Mouse (Mus musculus) kidney, adult 2 months (tissue): ENCODE results near the gene Dtnbp1. TPM values are rescaled to one million over a fixed set of nuclear protein-coding genes. Genes with fewer than 3 reads are reported as not detected.

ENCODE experiments used
- DNase-seq: peaks from one replicate; pipeline ENCODE4 v3.0.0; 2021
- H3K27ac ChIP-seq: fragments of 200-500 bp; 2 replicates; pipeline ENCODE4 v1.5.1; 2012; ENCODE audit warnings: low read depth, low read length, control low read depth, inconsistent platforms; ENCODE audit not compliant: insufficient read depth
- H3K27me3 ChIP-seq: fragments of 200-500 bp; replicated peaks from 2 replicates; pipeline ENCODE4 v1.6.1; 2012; ENCODE audit warnings: mild to moderate bottlenecking, moderate library complexity, low read length, inconsistent platforms; ENCODE audit not compliant: control insufficient read depth, insufficient read depth
- H3K36me3 ChIP-seq: fragments of 200-500 bp; 2 replicates; pipeline ENCODE4 v1.6.1; 2012; ENCODE audit warnings: mild to moderate bottlenecking, moderate library complexity, low read length, inconsistent platforms; ENCODE audit not compliant: control insufficient read depth, insufficient read depth
- H3K4me1 ChIP-seq: fragments of 200-500 bp; 2 replicates; pipeline ENCODE4 v1.6.1; 2011; ENCODE audit warnings: low read length; ENCODE audit not compliant: control insufficient read depth, insufficient read depth
- H3K4me3 ChIP-seq: fragments of 200-500 bp; 2 replicates; pipeline ENCODE4 v1.5.1; 2011; ENCODE audit warnings: mild to moderate bottlenecking, low read depth, low read length, control low read depth; ENCODE audit not compliant: insufficient read depth
- CTCF ChIP-seq: fragments of 200-500 bp; conservative IDR thresholded peaks from 2 replicates; pipeline ENCODE4 v1.5.1; 2011; ENCODE audit warnings: low read depth, mild to moderate bottlenecking, control low read depth, low read length, moderate library complexity, mixed read lengths; ENCODE audit not compliant: insufficient read depth, insufficient read length
- POLR2A ChIP-seq: fragments of 200-500 bp; IDR thresholded peaks from one replicate; pipeline ENCODE4 v1.6.1; 2011; ENCODE audit warnings: low read depth, low read length, control low read depth
- WGBS: fragments of 180-500 bp; shearing (Covaris S2); methylation state at CpG from one replicate; pipeline ENCODE4 v1.1.7; 2018; 5-methylcytosine and 5-hydroxymethylcytosine counted together
- polyA plus RNA-seq: library from polyadenylated mRNA; depleted of rRNA; stranded (reverse); fragments of >200 nt; gene quantifications from 2 replicates; pipeline ENCODE4 v1.2.3, GENCODE M21; 2012; rRNA removed

Dtnbp1 gene
- polyA plus RNA-seq, 1 experiment = 149 TPM

DNA sequence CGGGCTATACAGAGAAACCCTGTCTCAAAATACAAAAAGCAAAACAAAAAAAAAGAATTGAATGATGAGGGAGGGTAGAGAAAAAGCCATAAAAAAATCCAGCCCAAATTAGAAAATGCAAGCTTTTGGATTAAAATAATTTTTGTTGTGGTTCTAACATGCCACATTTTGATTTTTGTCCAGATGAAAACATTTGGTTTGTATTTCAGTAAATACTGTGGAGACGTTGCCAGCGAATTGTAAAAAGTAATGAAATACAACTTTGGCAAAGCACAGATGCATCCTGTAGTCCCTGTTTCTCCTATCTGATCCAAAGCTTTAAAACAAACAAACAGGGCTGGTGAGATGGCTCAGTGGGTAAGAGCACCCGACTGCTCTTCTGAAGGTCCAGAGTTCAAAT is 120.9 kb downstream of the Dtnbp1 start:
- Histone ChIP-seq H3K4me1 (peaks cover 15% of the 10 kb centered on the region), H3K4me3 (no peak overlapping the region), H3K27ac (no peak overlapping the region), H3K36me3 (no peaks in the 10 kb centered on the region; the same call in 1 of the 2 replicates), H3K27me3 (no peaks in the 10 kb centered on the region)
- DNase-seq = peak; percentile 44
- no peak for TF ChIP-seq POLR2A
- TF ChIP-seq CTCF = no peak
- 67% methylated on average over 4 of the region's 4 CpGs for WGBS

GRCm38 (mm10) chr13:44876799-44877198 is 125.1 kb downstream of the Dtnbp1 start:
- Histone ChIP-seq H3K36me3 (peaks cover 5% of the 10 kb centered on the region; the same call in 1 of the 2 replicates), H3K4me1 (peaks cover 15% of the 10 kb centered on the region), H3K4me3 (no peak overlapping the region), H3K27me3 (no peaks in the 10 kb centered on the region), H3K27ac (no peak overlapping the region)
- TF ChIP-seq CTCF (no peak), POLR2A (no peak)
- WGBS = 90% methylated on average over 2 of the region's 2 CpGs
- DNase-seq = no peak

Other genes with a start within 250 kb of the Dtnbp1 start
- 0.04 TPM in 1 of 2 replicates, not detected in the other for gene Gm9817, start 76.5 kb upstream of the Dtnbp1 start, polyA plus RNA-seq